Mouse (Mus musculus): ENCODE data around the gene Gipc2.
A peak's percentile ranks its signal among the peaks of the same experiment; 100 is the strongest.
"Not testable (repeated sequence)": the region's sequence is repeated elsewhere in the genome, so short reads cannot be mapped to it uniquely, and the experiment has no call there.

The Gipc2 gene

GRCm38 (mm10) chr3:152166099-152166423, at the start of gene Gipc2:
Gipc2 (minus strand) TSS chr3:152166230.
- DNase-seq: no peak

GRCm38 (mm10) chr3:152213416-152213815, 47.4 kb upstream of the Gipc2 start:
- DNase-seq: no peak

DNA sequence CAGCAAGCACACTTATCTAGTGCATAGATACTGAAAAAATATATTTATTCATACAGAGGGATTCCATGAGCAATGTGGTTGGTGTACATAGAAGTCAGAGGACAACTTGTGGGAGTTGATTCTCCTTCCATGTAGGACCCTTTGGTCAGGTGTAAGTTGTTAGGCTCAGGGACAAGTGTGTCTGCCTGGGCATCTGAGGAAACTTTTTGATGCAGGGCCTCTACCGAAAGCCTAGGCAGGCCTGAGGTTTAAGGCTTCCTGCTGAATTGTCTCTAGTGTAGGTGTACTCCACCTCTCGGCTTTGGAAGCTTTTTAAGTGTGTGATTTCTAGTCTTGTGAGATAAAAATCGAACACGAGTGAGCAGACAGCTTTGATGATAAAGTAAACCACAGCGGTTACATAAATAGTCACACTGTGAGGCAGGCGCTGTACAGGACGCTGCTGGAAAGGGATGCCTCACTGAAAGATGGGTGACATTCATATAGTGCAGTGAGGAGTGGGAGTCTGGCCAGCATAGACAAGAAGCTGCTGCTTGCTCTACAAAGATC, 45.8 kb upstream of the Gipc2 start:
- DNase-seq: no peak

DNA sequence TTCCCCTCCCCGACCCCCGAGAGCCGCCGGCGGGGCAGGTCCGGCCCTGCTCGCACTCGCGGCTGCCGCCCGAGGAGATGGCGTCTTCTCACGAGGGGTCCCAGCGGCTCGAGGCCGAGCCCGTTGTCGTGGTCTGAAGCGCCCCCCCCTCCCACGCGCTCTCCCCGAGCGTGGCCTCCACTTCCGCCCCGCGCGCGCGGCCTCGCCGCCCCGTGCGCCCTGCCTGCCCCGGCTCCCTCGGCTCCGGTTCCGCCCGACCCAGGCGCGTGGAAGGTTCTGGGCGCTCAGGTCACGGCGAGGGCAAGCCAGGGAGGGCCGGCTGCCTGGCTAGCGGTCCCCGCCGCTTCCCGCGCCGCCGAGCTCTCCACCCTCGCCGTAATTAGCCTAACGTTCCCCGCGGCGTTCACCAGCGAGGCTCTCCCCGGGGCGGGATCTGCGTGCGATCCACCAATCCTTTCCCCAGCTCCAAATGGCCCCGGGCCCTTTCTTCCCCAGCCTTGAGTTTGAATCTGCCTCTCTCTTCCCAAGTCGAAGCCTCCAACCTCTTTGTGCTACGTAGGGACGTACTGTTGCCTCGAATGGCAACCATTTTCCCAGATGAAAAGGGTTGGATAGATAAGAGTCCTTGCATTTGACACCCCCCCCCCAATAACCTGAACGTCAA, 44.8 kb upstream of the Gipc2 start:
- DNase-seq: peak; percentile 71

DNA sequence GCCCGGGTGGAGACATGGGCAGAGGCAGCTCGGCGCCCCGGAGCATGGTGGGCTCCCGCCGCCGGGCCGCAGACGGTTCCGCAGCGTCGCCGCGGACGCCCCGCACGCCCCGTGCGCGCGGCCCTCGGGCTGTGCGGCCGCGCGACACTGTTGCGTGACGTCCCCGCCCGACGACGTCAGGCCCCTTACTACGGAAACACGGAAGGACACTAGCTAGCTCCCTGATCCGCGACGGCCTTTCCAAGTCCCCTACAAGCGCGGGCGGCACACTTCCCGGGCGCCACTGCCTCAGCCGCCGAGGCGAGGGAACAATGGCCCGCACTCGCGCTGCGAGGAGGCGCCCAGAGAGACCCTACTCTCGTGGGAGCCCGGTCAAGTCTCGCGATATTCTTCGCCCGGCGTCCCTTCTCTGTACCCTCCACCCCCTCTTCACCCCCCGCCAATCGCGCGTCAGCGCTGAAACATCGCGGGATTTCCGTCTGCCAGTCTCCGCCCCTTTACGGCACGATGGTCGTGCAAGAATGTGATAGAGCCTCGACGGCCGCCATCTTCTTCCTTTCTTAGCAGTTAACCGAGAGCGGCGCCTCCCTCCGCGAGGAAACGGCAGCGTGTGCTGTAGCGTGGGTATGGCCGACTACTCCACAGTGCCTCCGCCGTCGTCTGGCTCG, 44.1 kb upstream of the Gipc2 start, which contains the start of the genes Dnajb4 and Fubp1:
Gene Dnajb4, minus strand, starts transcription at position 336 of the 668 bp plus-strand sequence.
Gene Fubp1, plus strand, starts transcription at position 456 of the 668 bp plus-strand sequence.
- DNase-seq: peak; percentile 98

GRCm38 (mm10) chr3:152209177-152209966, 43.3 kb upstream of the Gipc2 start:
- DNase-seq: no peak

DNA sequence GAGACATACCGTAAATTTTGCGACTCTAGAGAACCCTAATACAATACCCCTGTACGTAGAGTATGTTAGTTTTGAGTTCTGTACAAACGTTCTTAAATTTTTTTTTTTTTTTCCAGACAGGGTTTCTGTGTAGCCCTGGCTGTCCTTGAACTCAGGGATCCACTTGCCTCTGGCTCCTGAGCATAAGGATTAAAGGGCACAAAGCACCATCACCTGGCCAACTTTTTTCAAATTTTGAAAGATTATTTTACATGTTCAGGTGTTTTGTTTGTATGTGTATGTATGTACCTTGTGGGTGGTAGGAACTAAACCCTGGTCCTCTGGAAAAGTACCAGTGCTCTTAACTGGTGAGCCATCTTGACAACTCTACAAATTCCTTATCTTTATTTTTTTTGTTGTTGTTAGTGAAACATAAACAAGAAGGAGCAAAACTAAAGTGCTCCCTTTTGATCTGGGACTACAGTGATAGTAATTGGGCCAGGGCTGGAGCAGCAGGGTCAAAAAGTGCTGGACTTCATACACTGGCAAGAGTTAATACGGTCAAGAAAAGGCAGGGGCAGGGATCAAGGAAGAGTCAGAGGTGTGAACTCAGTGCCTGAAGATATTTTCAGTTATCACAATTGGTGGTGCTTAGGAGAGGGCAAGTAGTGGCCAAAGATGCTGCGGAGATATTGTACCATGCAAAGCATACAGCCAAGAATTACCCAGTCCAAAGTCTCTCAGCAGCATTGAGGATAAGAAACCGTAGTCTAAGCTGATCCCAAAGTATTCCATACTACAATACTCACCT, 42.3 kb upstream of the Gipc2 start:
- DNase-seq: no peak

GRCm38 (mm10) chr3:152207156-152207555, 41.1 kb upstream of the Gipc2 start:
- no peak for DNase-seq

GRCm38 (mm10) chr3:152204577-152204976, 38.5 kb upstream of the Gipc2 start:
- no peak for DNase-seq

GRCm38 (mm10) chr3:152203996-152204395, 38.0 kb upstream of the Gipc2 start:
- no peak for DNase-seq

GRCm38 (mm10) chr3:152203411-152203810, 37.4 kb upstream of the Gipc2 start:
- no peak for DNase-seq

DNA sequence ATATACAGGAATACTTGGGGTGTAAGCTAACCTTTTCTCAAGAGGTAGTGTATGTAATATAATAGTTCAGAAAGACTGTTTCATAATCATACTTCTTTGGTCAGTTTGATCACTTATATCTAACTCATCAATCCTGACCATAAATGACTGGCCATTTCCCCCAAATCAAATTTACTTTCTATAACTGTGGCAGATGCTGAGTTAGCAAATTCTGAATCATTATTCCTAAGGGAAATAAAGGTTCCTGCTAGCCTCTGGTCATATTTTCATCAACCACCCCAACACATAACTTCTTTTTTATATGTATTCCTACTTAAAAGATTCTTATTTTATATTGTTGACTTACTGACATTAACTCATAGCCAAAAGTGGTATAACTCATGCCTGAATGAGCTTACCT, 36.9 kb upstream of the Gipc2 start:
- no peak for DNase-seq

DNA sequence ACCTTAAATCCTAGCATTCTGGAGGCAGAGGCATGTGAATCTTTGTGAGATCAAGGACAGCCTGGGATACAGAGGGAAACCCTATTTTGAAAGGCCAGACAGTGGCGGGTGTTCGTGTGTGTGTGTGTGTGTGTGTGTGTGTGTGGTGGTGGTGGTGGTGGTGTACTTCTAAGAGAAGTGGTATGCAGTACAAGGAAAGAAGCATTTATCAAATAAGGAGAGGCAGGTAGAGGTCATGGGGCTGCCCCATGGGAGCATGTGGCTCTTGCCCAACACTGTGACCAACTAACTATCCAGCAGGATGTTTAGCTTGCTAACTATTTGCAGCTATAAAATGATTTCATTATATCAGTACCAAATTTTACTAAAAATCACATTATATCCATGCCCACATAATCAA, 35.6 kb upstream of the Gipc2 start:
- DNase-seq: no peak

DNA sequence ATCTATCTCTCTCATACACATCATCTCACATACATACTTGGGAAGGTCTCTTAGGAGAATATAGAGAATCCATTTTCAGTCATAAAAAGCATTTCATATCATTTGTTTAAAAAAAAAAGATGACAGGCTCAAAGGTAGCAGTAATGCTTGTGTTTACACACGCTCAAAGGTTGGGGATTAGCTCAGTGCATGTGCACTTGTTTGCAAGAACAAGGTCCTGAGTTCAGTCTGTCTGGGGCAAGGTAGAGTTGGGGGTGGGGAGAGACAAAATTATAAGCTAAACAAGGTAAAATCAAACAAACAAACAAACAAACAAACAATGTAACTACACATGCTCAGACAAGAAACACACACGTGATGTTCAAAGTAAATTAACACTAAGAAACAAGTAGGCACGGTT, 35.2 kb upstream of the Gipc2 start:
- no peak for DNase-seq

DNA sequence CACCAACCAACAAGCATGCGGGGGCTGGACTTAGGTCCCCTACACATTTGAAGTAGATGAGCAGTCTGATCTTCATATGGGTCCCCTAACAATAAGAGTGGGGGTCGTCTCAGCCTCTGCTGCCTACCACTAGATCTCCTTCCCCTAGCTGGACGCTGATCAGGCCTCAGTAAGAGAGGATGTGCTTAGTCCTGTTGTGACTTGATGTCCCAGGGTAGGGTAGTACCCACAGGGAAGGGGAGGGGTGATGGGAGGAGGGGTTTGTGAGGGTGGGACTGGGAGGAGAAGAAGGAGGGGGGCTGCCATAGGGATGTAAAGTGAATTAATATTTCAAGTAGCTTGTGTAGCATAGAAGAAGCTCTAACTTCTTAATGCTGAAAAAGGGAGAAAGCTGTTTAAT, 33.1 kb upstream of the Gipc2 start:
- no peak for DNase-seq

- not testable (repeated sequence) for DNase-seq
These were observed 31.2 kb upstream of the Gipc2 start for GRCm38 (mm10) chr3:152197246-152197645.

- DNase-seq: peak; percentile 68
These were observed 27.6 kb upstream of the Gipc2 start for GRCm38 (mm10) chr3:152193635-152194097.

- no peak for DNase-seq
These were observed 27.1 kb upstream of the Gipc2 start for GRCm38 (mm10) chr3:152193177-152193576.

DNA sequence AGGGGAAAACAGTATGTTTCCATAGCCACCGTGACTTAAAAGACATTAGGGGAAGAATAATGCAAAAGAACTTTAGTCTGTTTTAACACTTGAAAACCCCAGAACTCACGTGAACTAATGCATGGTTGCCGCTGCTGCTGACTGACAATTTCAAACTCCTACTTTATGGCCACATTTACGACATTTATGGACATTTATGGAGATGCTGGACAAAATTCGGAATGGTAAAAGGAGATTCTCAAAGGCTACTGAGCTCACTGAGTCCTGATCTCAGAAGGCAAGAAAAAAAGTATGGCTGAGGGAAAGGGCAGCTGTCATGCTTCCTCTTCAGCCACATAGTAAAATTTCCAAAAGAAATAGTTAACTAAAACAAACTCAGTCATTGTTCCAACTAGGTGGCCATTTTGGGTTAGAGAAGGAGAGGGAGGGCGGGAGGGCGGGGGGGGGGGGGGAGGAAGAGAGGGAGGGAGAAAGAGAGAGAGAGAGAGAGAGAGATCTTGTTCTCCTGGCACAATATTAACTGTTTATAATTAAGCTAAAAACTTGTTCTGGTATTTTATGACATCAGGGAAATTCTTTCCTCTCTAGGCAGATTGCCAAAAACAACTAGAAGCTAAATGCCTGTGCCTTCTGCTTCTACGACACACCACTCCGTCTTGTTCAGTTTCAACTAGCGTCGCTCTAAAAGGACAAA, 26.4 kb upstream of the Gipc2 start:
- no peak for DNase-seq

GRCm38 (mm10) chr3:152191791-152192237, 25.8 kb upstream of the Gipc2 start:
- no peak for DNase-seq

DNA sequence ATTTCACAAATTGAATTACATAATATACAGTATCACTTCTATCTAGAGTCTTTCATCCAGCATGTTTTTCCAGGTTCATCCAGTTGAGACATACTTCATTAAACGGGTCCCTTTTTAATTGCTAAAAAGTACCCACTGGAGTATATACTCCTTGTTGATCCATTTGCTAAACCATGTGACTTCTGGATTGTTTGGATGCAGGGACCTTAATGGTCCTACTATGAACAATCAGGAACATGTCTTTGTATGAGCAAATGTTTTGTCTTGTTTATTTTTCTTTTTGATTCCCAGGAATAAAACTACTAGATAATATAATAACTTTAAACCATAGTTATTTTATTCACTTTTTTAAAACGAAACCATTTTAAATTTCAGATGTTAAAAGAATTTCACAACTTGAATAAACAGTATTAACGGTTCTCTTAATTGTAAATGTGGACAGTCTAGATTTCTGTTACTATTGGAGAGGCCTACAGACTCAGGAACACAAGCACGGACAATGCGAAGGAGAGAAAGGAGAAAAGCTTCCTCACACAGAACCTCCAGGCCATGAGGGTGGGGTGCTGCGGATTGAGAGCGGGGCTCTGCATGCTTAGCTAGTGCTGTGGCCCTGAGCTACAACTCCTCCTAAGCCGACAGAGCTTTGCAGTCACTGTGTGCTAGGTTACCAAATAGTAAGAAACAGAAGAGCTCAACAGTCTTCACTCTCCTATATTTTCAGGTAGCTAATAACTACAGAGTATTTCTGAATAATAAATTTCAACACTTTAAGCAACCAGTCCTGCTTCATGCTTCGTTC, 24.8 kb upstream of the Gipc2 start:
- DNase-seq: no peak
